Mouse (Mus musculus) CH12.LX (cell line): ENCODE measurements around the gene Rplp2. TPM values are rescaled to one million over a fixed set of nuclear protein-coding genes. Genes with fewer than 3 reads are reported as not detected.

Experiments
- DNase-seq: peaks from one replicate; pipeline ENCODE4 v3.0.0-alpha.2; 2013; ENCODE audit errors: extremely low read depth
- H3K27ac ChIP-seq: 2 replicates; pipeline ENCODE4 v1.5.1; 2012; ENCODE audit warnings: low read depth, mild to moderate bottlenecking, control low read depth, moderate library complexity; ENCODE audit not compliant: insufficient read depth
- H3K27me3 ChIP-seq: replicated peaks from 2 replicates; pipeline ENCODE3; 2012; ENCODE audit warnings: inconsistent platforms
- H3K36me3 ChIP-seq, 2 experiments: replicated peaks in 1 of 2; 2 replicates each; pipeline versions ENCODE3 to v1.6.1; 2012; ENCODE audit warnings: inconsistent platforms in 1 of 2, low read length in 1 of 2, mild to moderate bottlenecking in 1 of 2, mixed read lengths in 1 of 2, moderate library complexity in 1 of 2; ENCODE audit not compliant: control insufficient read depth in 1 of 2, insufficient read depth in 1 of 2
- H3K4me1 ChIP-seq, 2 experiments: 2 replicates each; pipeline ENCODE4 v1.6.1; 2012; ENCODE audit warnings: inconsistent platforms in 1 of 2, moderate library complexity in 1 of 2; ENCODE audit not compliant: insufficient read depth in 2 of 2, control insufficient read depth in 1 of 2
- H3K4me2 ChIP-seq: 2 replicates; pipeline ENCODE4 v1.6.1; 2012; ENCODE audit warnings: low read depth, mild to moderate bottlenecking, control low read depth; ENCODE audit not compliant: poor library complexity, insufficient read depth, severe bottlenecking
- H3K4me3 ChIP-seq, 3 experiments: fragments of 150-350 bp in 1 of 3; sonication (generic) in 1 of 3; replicated peaks in 1 of 3; 2 replicates each; pipeline versions ENCODE3 to v1.5.1; 2011 to 2012; ENCODE audit warnings: low read depth in 2 of 3, low read length in 2 of 3, mild to moderate bottlenecking in 2 of 3, moderate library complexity in 2 of 3, control low read depth in 1 of 3, improper control_type of control experiment in 1 of 3, inconsistent platforms in 1 of 3, mixed read lengths in 1 of 3; ENCODE audit not compliant: poor library complexity in 1 of 3
- H3K79me2 ChIP-seq: replicated peaks from 2 replicates; pipeline ENCODE4 v1.6.1; 2012; ENCODE audit warnings: mild to moderate bottlenecking, moderate library complexity; ENCODE audit not compliant: control insufficient read depth, poor library complexity, insufficient read depth, severe bottlenecking; ENCODE audit errors: extremely low read depth
- H3K9ac ChIP-seq: 2 replicates; pipeline ENCODE4 v1.6.1; 2012; ENCODE audit warnings: low read depth, mild to moderate bottlenecking, control low read depth, moderate library complexity; ENCODE audit not compliant: insufficient read depth
- H3K9me3 ChIP-seq: replicated peaks from 2 replicates; pipeline ENCODE3; 2012; ENCODE audit warnings: low read length, inconsistent platforms, mixed read lengths
- BHLHE40 ChIP-seq: IDR thresholded peaks from 2 replicates; pipeline ENCODE4 v1.6.1; 2011; ENCODE audit warnings: mild to moderate bottlenecking, low read depth, low read length, improper control_type of control experiment
- CHD1 ChIP-seq: IDR thresholded peaks from 2 replicates; pipeline ENCODE4 v1.6.1; 2012; ENCODE audit warnings: low read depth, low read length, improper control_type of control experiment, inconsistent platforms
- CHD2 ChIP-seq: IDR thresholded peaks from 2 replicates; pipeline ENCODE4 v1.6.1; 2011; ENCODE audit warnings: low read length, improper control_type of control experiment
- E2F4 ChIP-seq: IDR thresholded peaks from 2 replicates; pipeline ENCODE4 v1.6.1; 2011; ENCODE audit warnings: low read depth, low read length, improper control_type of control experiment; ENCODE audit not compliant: insufficient replicate concordance
- EP300 ChIP-seq: IDR thresholded peaks from 2 replicates; pipeline ENCODE4 v1.6.1; 2011; ENCODE audit warnings: low read length, improper control_type of control experiment
- ETS1 ChIP-seq: conservative IDR thresholded peaks from 2 replicates; pipeline ENCODE4 v1.6.1; 2012; ENCODE audit warnings: low read depth, mild to moderate bottlenecking, inconsistent platforms, low read length, improper control_type of control experiment, moderate library complexity
- GABPA ChIP-seq: IDR thresholded peaks from 2 replicates; pipeline ENCODE4 v1.6.1; 2012; ENCODE audit warnings: low read depth, low read length, improper control_type of control experiment, inconsistent platforms; ENCODE audit not compliant: insufficient replicate concordance
- HCFC1 ChIP-seq: IDR thresholded peaks from 2 replicates; pipeline ENCODE4 v1.6.1; 2012; ENCODE audit warnings: low read depth, mild to moderate bottlenecking, inconsistent platforms, low read length, improper control_type of control experiment
- IRF4 ChIP-seq: IDR thresholded peaks from 2 replicates; pipeline ENCODE4 v1.6.1; 2014; ENCODE audit warnings: low read depth, mild to moderate bottlenecking, inconsistent platforms, low read length, improper control_type of control experiment
- JUN ChIP-seq: IDR thresholded peaks from 2 replicates; pipeline ENCODE4 v1.6.1; 2011; ENCODE audit warnings: low read depth, mild to moderate bottlenecking, low read length, improper control_type of control experiment, moderate library complexity; ENCODE audit not compliant: insufficient read depth
- JUND ChIP-seq: conservative IDR thresholded peaks from 2 replicates; pipeline ENCODE4 v1.6.1; 2011; ENCODE audit warnings: low read depth, low read length, improper control_type of control experiment
- KAT2A ChIP-seq: IDR thresholded peaks from 2 replicates; pipeline ENCODE4 v1.6.1; 2012; ENCODE audit warnings: low read length, improper control_type of control experiment, inconsistent platforms; ENCODE audit not compliant: insufficient replicate concordance
- MAFK ChIP-seq: IDR thresholded peaks from 2 replicates; pipeline ENCODE4 v1.6.1; 2011; ENCODE audit warnings: low read length, improper control_type of control experiment; ENCODE audit not compliant: insufficient replicate concordance
- MAX ChIP-seq: IDR thresholded peaks from 2 replicates; pipeline ENCODE4 v1.6.1; 2011; ENCODE audit warnings: low read length, improper control_type of control experiment
- MEF2A ChIP-seq: IDR thresholded peaks from 2 replicates; pipeline ENCODE4 v1.6.1; 2014; ENCODE audit warnings: low read depth, mild to moderate bottlenecking, inconsistent platforms, low read length, improper control_type of control experiment, borderline replicate concordance
- MXI1 ChIP-seq: IDR thresholded peaks from 2 replicates; pipeline ENCODE4 v1.6.1; 2011; ENCODE audit warnings: mild to moderate bottlenecking, low read depth, low read length, improper control_type of control experiment
- MYC ChIP-seq: IDR thresholded peaks from 2 replicates; pipeline ENCODE4 v1.6.1; 2011; ENCODE audit warnings: low read depth, mild to moderate bottlenecking, improper control_type of control experiment, low read length
- PAX5 ChIP-seq: IDR thresholded peaks from 2 replicates; pipeline ENCODE4 v1.6.1; 2012; ENCODE audit warnings: low read length, inconsistent platforms, mixed read lengths
- POLR2AphosphoS2 ChIP-seq: IDR thresholded peaks from 2 replicates; pipeline ENCODE4 v1.6.1; 2011; ENCODE audit warnings: low read depth, low read length, improper control_type of control experiment
- RAD21 ChIP-seq: IDR thresholded peaks from 2 replicates; pipeline ENCODE4 v1.6.1; 2011; ENCODE audit warnings: low read depth, mild to moderate bottlenecking, low read length, improper control_type of control experiment, moderate library complexity
- RCOR1 ChIP-seq: conservative IDR thresholded peaks from 2 replicates; pipeline ENCODE4 v1.6.1; 2012; ENCODE audit warnings: low read depth, mild to moderate bottlenecking, inconsistent platforms, low read length, improper control_type of control experiment
- SMC3 ChIP-seq: IDR thresholded peaks from 2 replicates; pipeline ENCODE4 v1.6.1; 2011; ENCODE audit warnings: low read depth, low read length, improper control_type of control experiment
- TCF12 ChIP-seq: IDR thresholded peaks from 2 replicates; pipeline ENCODE4 v1.6.1; 2014; ENCODE audit warnings: low read depth, mild to moderate bottlenecking, inconsistent platforms, low read length, improper control_type of control experiment
- UBTF ChIP-seq: IDR thresholded peaks from 2 replicates; pipeline ENCODE4 v1.6.1; 2012; ENCODE audit warnings: low read depth, mild to moderate bottlenecking, inconsistent platforms, low read length, improper control_type of control experiment, moderate library complexity
- USF1 ChIP-seq: IDR thresholded peaks from 2 replicates; pipeline ENCODE4 v1.6.1; 2014; ENCODE audit warnings: low read depth, mild to moderate bottlenecking, inconsistent platforms, low read length, improper control_type of control experiment
- ZKSCAN1 ChIP-seq: IDR thresholded peaks from 2 replicates; pipeline ENCODE4 v1.6.1; 2012; ENCODE audit warnings: low read depth, inconsistent platforms, low read length, improper control_type of control experiment, borderline replicate concordance
- ZMIZ1 ChIP-seq: IDR thresholded peaks from 2 replicates; pipeline ENCODE4 v1.6.1; 2012; ENCODE audit warnings: low read depth, mild to moderate bottlenecking, inconsistent platforms, low read length, improper control_type of control experiment
- ZNF384 ChIP-seq: IDR thresholded peaks from 2 replicates; pipeline ENCODE4 v1.6.1; 2012; ENCODE audit warnings: low read depth, low read length, improper control_type of control experiment, inconsistent platforms
- dilution Hi-C: fragments of 300-500 bp; cut with MboI; formaldehyde crosslinking; loops from 2 replicates; pipeline ENCODE4 v1.14.3; 2020; ENCODE audit warnings: low sequenced_read_pairs; ENCODE audit not compliant: extremely low pct_unique_long_range_greater_than_20kb, extremely low pct_ligation_motif_present
- in situ Hi-C: fragments of 300-500 bp; cut with MboI; formaldehyde crosslinking; loops from 3 replicates; pipeline ENCODE4 v1.14.3; 2019; ENCODE audit warnings: low sequenced_read_pairs, low pct_ligation_motif_present, low pct_unique_long_range_greater_than_20kb, mixed read lengths
- polyA plus RNA-seq: library from polyadenylated mRNA; unstranded; fragments of >175 nt; gene quantifications from 2 replicates; pipeline ENCODE4 v1.2.1, GENCODE M21; 2012; ENCODE audit warnings: low read depth; ENCODE audit not compliant: insufficient read length
- total RNA-seq, 2 experiments: library from RNA; depleted of rRNA; stranded (reverse); fragments of 300-350 nt in 1 of 2; fragments of >200 nt in 1 of 2; gene quantifications; 2 replicates each; pipeline ENCODE4 v1.2.3; 2012 to 2014

Rplp2 gene
- total and polyA plus RNA-seq, 3 experiments = 791 to 3,416 (median 2,025) TPM

DNA sequence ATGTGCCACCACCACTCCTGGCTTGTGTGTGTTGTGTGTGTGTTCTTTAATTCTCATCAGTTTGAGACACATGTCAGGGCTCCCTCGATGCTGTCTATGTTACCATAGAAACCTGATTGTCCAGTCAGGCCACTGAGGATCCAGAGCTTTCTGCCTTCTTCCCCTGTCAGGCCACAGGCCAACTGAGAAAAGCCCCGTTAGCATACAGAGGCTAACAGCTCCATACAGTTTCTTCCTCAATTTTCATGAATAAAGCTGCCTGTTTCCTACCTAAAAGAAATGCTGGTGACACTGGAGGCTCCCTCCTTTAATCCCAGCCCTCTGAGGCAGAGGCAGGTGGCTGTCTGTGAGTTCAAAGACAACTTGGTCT lies 10.7 kb upstream of the Rplp2 start:
- DNase-seq = no peak
- peaks cover 60 to 66% of the 10 kb centered on the region in 2 experiments for H3K36me3 ChIP-seq
- H3K4me1 ChIP-seq = peaks cover 25 to 49% of the 10 kb centered on the region in 2 experiments
- dilution Hi-C loops = no loop called here
- no peak for TF ChIP-seq MEF2A
- no peak for TF ChIP-seq SMC3
- TF ChIP-seq RAD21 = no peak
- no peak for TF ChIP-seq BHLHE40
- TF ChIP-seq E2F4 = no peak
- TF ChIP-seq HCFC1 = peak; percentile 6; the same call in 1 of the 2 replicates
- peak overlapping the region; percentile 92 for H3K4me2 ChIP-seq
- peak overlapping the region; percentile 70 to 87 (median 75) for H3K4me3 ChIP-seq
- in situ Hi-C loops = no loop called here
- peaks cover 12% of the 10 kb centered on the region for H3K79me2 ChIP-seq
- H3K9me3 ChIP-seq = no peaks in the 10 kb centered on the region
- H3K27me3 ChIP-seq = no peaks in the 10 kb centered on the region
- H3K9ac ChIP-seq = peak overlapping the region; percentile 55; the same call in 1 of the 2 replicates
- H3K27ac ChIP-seq = no peak overlapping the region

DNA sequence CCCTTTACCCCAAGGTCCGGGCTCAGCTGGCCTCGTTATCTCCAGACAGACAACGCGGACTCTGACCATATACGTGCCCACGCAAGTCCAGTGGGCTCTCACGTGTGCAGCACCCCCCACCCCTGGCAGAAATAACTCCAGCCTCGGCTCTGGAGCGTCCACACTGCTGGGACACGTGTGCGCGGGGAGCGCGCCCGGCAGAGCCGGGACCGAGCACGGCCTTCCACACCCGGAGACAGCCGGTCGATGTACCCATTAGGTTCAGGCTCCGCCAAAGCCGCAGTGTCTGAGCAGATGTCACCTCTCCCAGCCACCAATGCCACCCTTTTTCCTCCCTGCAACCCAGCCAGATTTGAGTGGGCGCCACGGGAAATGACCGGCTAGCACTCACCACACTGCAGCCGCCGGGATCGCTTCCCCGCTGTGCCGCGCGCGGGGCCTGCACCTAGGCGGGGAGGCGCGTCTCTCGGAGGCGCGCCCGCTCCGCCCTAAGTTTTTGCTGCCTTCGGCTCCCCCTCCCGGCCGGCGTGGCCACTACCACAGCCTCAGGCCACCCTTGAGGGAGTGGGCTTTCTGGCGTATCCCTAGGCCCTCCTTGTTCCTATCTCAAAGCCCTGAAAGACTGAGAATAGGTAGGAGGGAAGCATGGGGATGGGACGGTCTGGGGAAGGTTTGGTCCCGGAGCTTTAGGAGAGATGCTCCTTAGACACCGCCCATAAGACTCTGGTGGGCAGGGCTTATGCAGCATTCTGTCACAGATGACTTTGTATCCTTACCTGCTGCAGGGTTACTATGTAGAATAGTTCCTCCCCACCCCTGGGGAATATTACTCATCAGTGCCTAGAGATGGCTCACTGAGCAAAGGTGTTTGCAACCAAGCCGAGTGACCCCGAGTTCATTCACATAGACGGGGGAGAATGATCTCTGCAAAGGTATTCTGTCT lies 9.7 kb upstream of the Rplp2 start, which contains the start of gene Slc25a22:
TSS of gene Slc25a22 (minus strand) at position 715 of the 943 bp plus-strand sequence.
- Histone ChIP-seq H3K79me2 (peaks cover 16% of the 10 kb centered on the region), H3K9ac (peak within 1 kb of the TSS; percentile 55), H3K27me3 (no peaks in the 10 kb centered on the region), H3K4me1 (peaks cover 32 to 58% of the 10 kb centered on the region in 2 experiments), H3K4me2 (peak within 1 kb of the TSS; percentile 92), H3K27ac (peak within 1 kb of the TSS; percentile 29; the same call in 1 of the 2 replicates), H3K4me3 (peak within 1 kb of the TSS; percentile 70 to 87 (median 75)), H3K36me3 (peaks cover 59 to 66% of the 10 kb centered on the region in 2 experiments), H3K9me3 (no peaks in the 10 kb centered on the region)
- in situ Hi-C loops = no loop called here
- dilution Hi-C loops = no loop called here
- DNase-seq = peak; percentile 70
- TF ChIP-seq SMC3 (peak; percentile 56), CHD2 (peak; percentile 48), BHLHE40 (peak; percentile 64; the same call in 1 of the 2 replicates), MYC (peak; percentile 72; the same call in 1 of the 2 replicates), RCOR1 (no peak), IRF4 (0 out of 2 replicates have a peak, but pooled peaks have one; percentile 17), MAX (peak; percentile 86), JUN (no peak), CHD1 (no peak), PAX5 (no peak), EP300 (no peak), RAD21 (peak; percentile 41), ETS1 (no peak), MXI1 (peak; percentile 97), JUND (no peak), MEF2A (peak; percentile 51; the same call in 1 of the 2 replicates), TCF12 (peak; percentile 52), ZKSCAN1 (no peak), MAFK (no peak), ZNF384 (no peak), KAT2A (0 out of 2 replicates have a peak, but pooled peaks have one; percentile 35), USF1 (peak; percentile 39), POLR2AphosphoS2 (peak; percentile 96), ZMIZ1 (peak; percentile 65), UBTF (peak; percentile 52; the same call in 1 of the 2 replicates), E2F4 (no peak), GABPA (no peak)
